Mouse (Mus musculus) neural tube, embryonic 15.5 days (tissue): ENCODE data around the gene Itih3. TPM values are rescaled to one million over a fixed set of nuclear protein-coding genes. Genes with fewer than 3 reads are reported as not detected.

Experiments used
- polyA plus RNA-seq: library from polyadenylated mRNA; unstranded; fragments of >200 nt; fragmentation: Nextera tagmentation; extraction: Ambion mirVana; gene quantifications from 2 replicates; pipeline ENCODE4 v1.2.1, GENCODE M21; 2015

Gene Itih3
- polyA plus RNA-seq, 1 experiment from 2014 or later = 1.6 TPM

Other genes starting within 250 kb of the Itih3 start
- 13.7 and 16.0 TPM in 2 replicates for gene Sfmbt1, start 208.9 kb downstream of the Itih3 start, polyA plus RNA-seq
- gene Tmem110, start 98.2 kb downstream of the Itih3 start, polyA plus RNA-seq = 23.0 and 25.2 TPM in 2 replicates
- 3.0 TPM in 2 replicates for gene Mustn1, start 44.6 kb downstream of the Itih3 start, polyA plus RNA-seq
- 0.08 and 0.18 TPM in 2 replicates for gene Itih4, start 37.3 kb downstream of the Itih3 start, polyA plus RNA-seq
- not detected in 2 replicates for gene Itih1, start 19.5 kb upstream of the Itih3 start, polyA plus RNA-seq
- gene Nek4, start 27.6 kb upstream of the Itih3 start, polyA plus RNA-seq = 15.8 and 16.6 TPM in 2 replicates
- 54.4 and 55.9 TPM in 2 replicates for gene Glt8d1, start 77.6 kb upstream of the Itih3 start, polyA plus RNA-seq
- 363 and 381 TPM in 2 replicates for gene Spcs1, start 77.9 kb upstream of the Itih3 start, polyA plus RNA-seq
- 102 and 106 TPM in 2 replicates for gene Pbrm1, start 95.4 kb upstream of the Itih3 start, polyA plus RNA-seq
- 53.6 and 72.9 TPM in 2 replicates for gene Gnl3, start 95.4 kb upstream of the Itih3 start, polyA plus RNA-seq
- gene Smim4, start 205.2 kb upstream of the Itih3 start, polyA plus RNA-seq = 71.6 and 73.4 TPM in 2 replicates
- 226 and 228 TPM in 2 replicates for gene Nt5dc2, start 207.3 kb upstream of the Itih3 start, polyA plus RNA-seq
- 16.9 and 18.1 TPM in 2 replicates for gene Stab1, start 244.9 kb upstream of the Itih3 start, polyA plus RNA-seq